Mouse (Mus musculus) G1E (cell line): ENCODE results near the gene Plce1.

Source experiments
- CTCF ChIP-seq: IDR thresholded peaks from 2 replicates; pipeline ENCODE4 v1.5.1; 2012; ENCODE audit warnings: low read depth, low read length, inconsistent platforms, mixed read lengths
- GATA1 ChIP-seq: IDR thresholded peaks from 2 replicates; pipeline ENCODE4 v1.6.1; 2012; ENCODE audit warnings: borderline replicate concordance, low read length, inconsistent platforms, mixed read lengths
- GATA2 ChIP-seq: IDR thresholded peaks from 2 replicates; pipeline ENCODE4 v1.6.1; 2012; ENCODE audit warnings: low read depth, low read length, inconsistent platforms, borderline replicate concordance
- TAL1 ChIP-seq: conservative IDR thresholded peaks from 2 replicates; pipeline ENCODE4 v1.6.1; 2012; ENCODE audit warnings: low read depth, low read length, inconsistent platforms, mixed read lengths

DNA sequence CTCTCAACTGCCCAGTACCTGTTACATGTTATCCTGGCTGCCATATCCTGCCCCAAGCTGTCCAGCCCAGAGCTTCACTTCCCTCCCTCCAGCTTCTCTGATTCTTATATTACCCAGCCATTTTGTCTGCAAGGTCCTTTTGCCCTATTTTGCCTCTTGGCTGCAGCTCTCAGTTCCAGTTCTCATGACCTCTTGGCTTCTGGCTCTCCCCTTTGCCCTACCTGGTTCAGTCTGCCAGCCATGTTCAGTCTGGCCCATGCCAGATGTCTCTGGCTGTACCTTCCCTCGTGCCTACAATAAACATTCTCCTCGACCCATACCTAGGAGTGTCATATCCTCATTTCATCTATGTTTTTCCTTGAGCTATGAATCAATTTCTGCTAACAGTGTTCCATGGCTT, 285.4 kb downstream of the Plce1 start:
- TF ChIP-seq TAL1 = no peak
- TF ChIP-seq CTCF = no peak
- TF ChIP-seq GATA2 = no peak
- no peak for TF ChIP-seq GATA1
